Mouse (Mus musculus): ENCODE results near the gene Slc38a4. TPM values are rescaled to one million over a fixed set of nuclear protein-coding genes. Genes with fewer than 3 reads are reported as not detected.

Gene Slc38a4
- polyA plus RNA-seq, 1 experiment from 2014 or later = 20.9 TPM

- ATAC-seq (ENCODE audit: low FRiP score) = no peak
- H3K4me1 ChIP-seq (ENCODE audit: control insufficient read depth, insufficient read depth, low read length) = no peaks in the 10 kb centered on the region
- H3K27ac ChIP-seq (ENCODE audit: low read depth, low read length) = no peak overlapping the region
- WGBS = 90% methylated on average over 9 of the region's 9 CpGs
- H3K9ac ChIP-seq (ENCODE audit: low read length) = no peak overlapping the region
- H3K9me3 ChIP-seq (ENCODE audit: control insufficient read depth, low read length) = no peaks in the 10 kb centered on the region
- H3K27me3 ChIP-seq (ENCODE audit: control insufficient read depth, insufficient read depth, low read length) = no peaks in the 10 kb centered on the region
- no peak overlapping the region for H3K4me3 ChIP-seq (ENCODE audit: low read depth, low read length)
- H3K4me2 ChIP-seq = no peak overlapping the region
- no peaks in the 10 kb centered on the region for H3K36me3 ChIP-seq (ENCODE audit: control insufficient read depth, insufficient read depth, low read length)
- no peak for DNase-seq (ENCODE audit: low spot score, missing footprints)
Observed at GRCm38 (mm10) chr15:96971906-96972305, 83.8 kb downstream of the Slc38a4 start.

- Histone ChIP-seq H3K4me2 (no peak overlapping the region), H3K27me3 (ENCODE audit: control insufficient read depth, insufficient read depth, low read length) (no peaks in the 10 kb centered on the region), H3K4me1 (ENCODE audit: control insufficient read depth, insufficient read depth, low read length) (no peaks in the 10 kb centered on the region), H3K36me3 (ENCODE audit: control insufficient read depth, insufficient read depth, low read length) (no peaks in the 10 kb centered on the region), H3K4me3 (ENCODE audit: low read depth, low read length) (no peak overlapping the region), H3K9ac (ENCODE audit: low read length) (no peak overlapping the region), H3K27ac (ENCODE audit: low read depth, low read length) (no peak overlapping the region), H3K9me3 (ENCODE audit: control insufficient read depth, low read length) (no peaks in the 10 kb centered on the region)
- ATAC-seq (ENCODE audit: low FRiP score) = no peak
- WGBS = 74% methylated on average over 4 of the region's 4 CpGs
- DNase-seq (ENCODE audit: low spot score, missing footprints) = no peak
Observed at GRCm38 (mm10) chr15:96969792-96970191, 86.0 kb downstream of the Slc38a4 start.

GRCm38 (mm10) chr15:96968741-96969140 lies 87.0 kb downstream of the Slc38a4 start:
- H3K4me3 ChIP-seq (ENCODE audit: low read depth, low read length) = no peak overlapping the region
- no peak overlapping the region for H3K9ac ChIP-seq (ENCODE audit: low read length)
- no peak overlapping the region for H3K4me2 ChIP-seq
- no peaks in the 10 kb centered on the region for H3K9me3 ChIP-seq (ENCODE audit: control insufficient read depth, low read length)
- ATAC-seq (ENCODE audit: low FRiP score) (no peak), DNase-seq (ENCODE audit: low spot score, missing footprints) (no peak)
- no peaks in the 10 kb centered on the region for H3K27me3 ChIP-seq (ENCODE audit: control insufficient read depth, insufficient read depth, low read length)
- no peaks in the 10 kb centered on the region for H3K4me1 ChIP-seq (ENCODE audit: control insufficient read depth, insufficient read depth, low read length)
- H3K27ac ChIP-seq (ENCODE audit: low read depth, low read length) = no peak overlapping the region
- H3K36me3 ChIP-seq (ENCODE audit: control insufficient read depth, insufficient read depth, low read length) = no peaks in the 10 kb centered on the region
- 88% methylated on average over 11 of the region's 11 CpGs for WGBS

- H3K27me3 ChIP-seq (ENCODE audit: control insufficient read depth, insufficient read depth, low read length) = no peaks in the 10 kb centered on the region
- no peak for ATAC-seq (ENCODE audit: low FRiP score)
- H3K4me1 ChIP-seq (ENCODE audit: control insufficient read depth, insufficient read depth, low read length) = no peaks in the 10 kb centered on the region
- H3K4me2 ChIP-seq = no peak overlapping the region
- no peak overlapping the region for H3K4me3 ChIP-seq (ENCODE audit: low read depth, low read length)
- no peak overlapping the region for H3K27ac ChIP-seq (ENCODE audit: low read depth, low read length)
- H3K36me3 ChIP-seq (ENCODE audit: control insufficient read depth, insufficient read depth, low read length) = no peaks in the 10 kb centered on the region
- H3K9me3 ChIP-seq (ENCODE audit: control insufficient read depth, low read length) = no peaks in the 10 kb centered on the region
- no peak overlapping the region for H3K9ac ChIP-seq (ENCODE audit: low read length)
- no peak for DNase-seq (ENCODE audit: low spot score, missing footprints)
- 89% methylated on average over 3 of the region's 3 CpGs for WGBS
Observed at GRCm38 (mm10) chr15:96966326-96966725, 89.4 kb downstream of the Slc38a4 start.

GRCm38 (mm10) chr15:96963735-96964134 lies 92.0 kb downstream of the Slc38a4 start:
- ATAC-seq (ENCODE audit: low FRiP score) = no peak
- 78% methylated on average over 10 of the region's 10 CpGs for WGBS

GRCm38 (mm10) chr15:96963318-96963717 lies 92.4 kb downstream of the Slc38a4 start:
- Histone ChIP-seq H3K27ac (ENCODE audit: low read depth, low read length) (no peak overlapping the region), H3K9ac (ENCODE audit: low read length) (no peak overlapping the region), H3K4me2 (no peak overlapping the region), H3K4me3 (ENCODE audit: low read depth, low read length) (no peak overlapping the region), H3K9me3 (ENCODE audit: control insufficient read depth, low read length) (no peaks in the 10 kb centered on the region), H3K4me1 (ENCODE audit: control insufficient read depth, insufficient read depth, low read length) (no peaks in the 10 kb centered on the region), H3K36me3 (ENCODE audit: control insufficient read depth, insufficient read depth, low read length) (no peaks in the 10 kb centered on the region), H3K27me3 (ENCODE audit: control insufficient read depth, insufficient read depth, low read length) (no peaks in the 10 kb centered on the region)
- 87% methylated on average over 8 of the region's 8 CpGs for WGBS
- no peak for DNase-seq (ENCODE audit: low spot score, missing footprints)
- no peak for ATAC-seq (ENCODE audit: low FRiP score)

More at GRCm38 (mm10) chr15:96963735-96964134, 92.0 kb downstream of the Slc38a4 start:
- no peak overlapping the region for H3K4me2 ChIP-seq
- no peak overlapping the region for H3K27ac ChIP-seq (ENCODE audit: low read depth, low read length)
- H3K36me3 ChIP-seq (ENCODE audit: control insufficient read depth, insufficient read depth, low read length) = no peaks in the 10 kb centered on the region
- DNase-seq (ENCODE audit: low spot score, missing footprints) = no peak
- no peaks in the 10 kb centered on the region for H3K4me1 ChIP-seq (ENCODE audit: control insufficient read depth, insufficient read depth, low read length)
- no peak overlapping the region for H3K4me3 ChIP-seq (ENCODE audit: low read depth, low read length)
- no peaks in the 10 kb centered on the region for H3K27me3 ChIP-seq (ENCODE audit: control insufficient read depth, insufficient read depth, low read length)
- H3K9ac ChIP-seq (ENCODE audit: low read length) = no peak overlapping the region
- no peaks in the 10 kb centered on the region for H3K9me3 ChIP-seq (ENCODE audit: control insufficient read depth, low read length)

GRCm38 (mm10) chr15:96960343-96960742 lies 95.4 kb downstream of the Slc38a4 start:
- ATAC-seq (ENCODE audit: low FRiP score) (no peak), DNase-seq (ENCODE audit: low spot score, missing footprints) (no peak)
- Histone ChIP-seq H3K4me1 (ENCODE audit: control insufficient read depth, insufficient read depth, low read length) (no peaks in the 10 kb centered on the region), H3K4me2 (no peak overlapping the region), H3K27ac (ENCODE audit: low read depth, low read length) (no peak overlapping the region), H3K9ac (ENCODE audit: low read length) (no peak overlapping the region), H3K27me3 (ENCODE audit: control insufficient read depth, insufficient read depth, low read length) (no peaks in the 10 kb centered on the region), H3K4me3 (ENCODE audit: low read depth, low read length) (no peak overlapping the region), H3K9me3 (ENCODE audit: control insufficient read depth, low read length) (no peaks in the 10 kb centered on the region), H3K36me3 (ENCODE audit: control insufficient read depth, insufficient read depth, low read length) (no peaks in the 10 kb centered on the region)
- WGBS = 91% methylated on average over 11 of the region's 11 CpGs

GRCm38 (mm10) chr15:96959247-96959646 lies 96.5 kb downstream of the Slc38a4 start:
- H3K4me1 ChIP-seq (ENCODE audit: control insufficient read depth, insufficient read depth, low read length) = no peaks in the 10 kb centered on the region
- H3K4me3 ChIP-seq (ENCODE audit: low read depth, low read length) = no peak overlapping the region
- no peak for ATAC-seq (ENCODE audit: low FRiP score)
- H3K9me3 ChIP-seq (ENCODE audit: control insufficient read depth, low read length) = no peaks in the 10 kb centered on the region
- no peak overlapping the region for H3K9ac ChIP-seq (ENCODE audit: low read length)
- H3K4me2 ChIP-seq = no peak overlapping the region
- H3K36me3 ChIP-seq (ENCODE audit: control insufficient read depth, insufficient read depth, low read length) = no peaks in the 10 kb centered on the region
- DNase-seq (ENCODE audit: low spot score, missing footprints) = no peak
- 72% methylated on average over 2 of the region's 2 CpGs for WGBS
- no peaks in the 10 kb centered on the region for H3K27me3 ChIP-seq (ENCODE audit: control insufficient read depth, insufficient read depth, low read length)
- H3K27ac ChIP-seq (ENCODE audit: low read depth, low read length) = no peak overlapping the region

- H3K4me2 ChIP-seq = no peak overlapping the region
- H3K36me3 ChIP-seq (ENCODE audit: control insufficient read depth, insufficient read depth, low read length) = no peaks in the 10 kb centered on the region
- no peak overlapping the region for H3K27ac ChIP-seq (ENCODE audit: low read depth, low read length)
- no peak overlapping the region for H3K4me3 ChIP-seq (ENCODE audit: low read depth, low read length)
- no peak for DNase-seq (ENCODE audit: low spot score, missing footprints)
- H3K9me3 ChIP-seq (ENCODE audit: control insufficient read depth, low read length) = no peaks in the 10 kb centered on the region
- H3K27me3 ChIP-seq (ENCODE audit: control insufficient read depth, insufficient read depth, low read length) = no peaks in the 10 kb centered on the region
- no peaks in the 10 kb centered on the region for H3K4me1 ChIP-seq (ENCODE audit: control insufficient read depth, insufficient read depth, low read length)
- 83% methylated on average over 3 of the region's 3 CpGs for WGBS
- H3K9ac ChIP-seq (ENCODE audit: low read length) = no peak overlapping the region
- no peak for ATAC-seq (ENCODE audit: low FRiP score)
Observed at GRCm38 (mm10) chr15:96956699-96957098, 99.1 kb downstream of the Slc38a4 start.

- H3K4me3 ChIP-seq (ENCODE audit: low read depth, low read length) = no peak overlapping the region
- H3K4me2 ChIP-seq = no peak overlapping the region
- ATAC-seq (ENCODE audit: low FRiP score) (no peak), DNase-seq (ENCODE audit: low spot score, missing footprints) (no peak)
- no peaks in the 10 kb centered on the region for H3K36me3 ChIP-seq (ENCODE audit: control insufficient read depth, insufficient read depth, low read length)
- no peaks in the 10 kb centered on the region for H3K27me3 ChIP-seq (ENCODE audit: control insufficient read depth, insufficient read depth, low read length)
- 89% methylated on average over 6 of the region's 6 CpGs for WGBS
- no peaks in the 10 kb centered on the region for H3K9me3 ChIP-seq (ENCODE audit: control insufficient read depth, low read length)
- no peaks in the 10 kb centered on the region for H3K4me1 ChIP-seq (ENCODE audit: control insufficient read depth, insufficient read depth, low read length)
- no peak overlapping the region for H3K9ac ChIP-seq (ENCODE audit: low read length)
- no peak overlapping the region for H3K27ac ChIP-seq (ENCODE audit: low read depth, low read length)
Observed at GRCm38 (mm10) chr15:96954389-96954788, 101.4 kb downstream of the Slc38a4 start.

Measured in midbrain, embryonic 11.5 days (tissue).